Mouse (Mus musculus) liver, embryonic 14.5 days (tissue): Measurements from ENCODE around the gene Snx7.

Experiments used
- CTCF ChIP-seq: IDR thresholded peaks from 2 replicates; pipeline ENCODE4 v1.5.1; 2016; ENCODE audit warnings: antibody characterized with exemption, low read depth, control low read depth
- EP300 ChIP-seq: IDR thresholded peaks from 2 replicates; pipeline ENCODE4 v1.6.1; 2016; ENCODE audit warnings: antibody characterized with exemption, low read depth

- TF ChIP-seq CTCF (no peak), EP300 (no peak)
Measured at GRCm38 (mm10) chr3:117852054-117852361, 16.7 kb downstream of the Snx7 start.
